Mouse (Mus musculus): ENCODE data around the gene Pgm3. TPM values are rescaled to one million over a fixed set of nuclear protein-coding genes. Genes with fewer than 3 reads are reported as not detected.
A peak's percentile ranks its signal among the peaks of the same experiment; 100 is the strongest.

The Pgm3 gene
- polyA plus RNA-seq, 1 experiment, result 0.86 TPM

DNA sequence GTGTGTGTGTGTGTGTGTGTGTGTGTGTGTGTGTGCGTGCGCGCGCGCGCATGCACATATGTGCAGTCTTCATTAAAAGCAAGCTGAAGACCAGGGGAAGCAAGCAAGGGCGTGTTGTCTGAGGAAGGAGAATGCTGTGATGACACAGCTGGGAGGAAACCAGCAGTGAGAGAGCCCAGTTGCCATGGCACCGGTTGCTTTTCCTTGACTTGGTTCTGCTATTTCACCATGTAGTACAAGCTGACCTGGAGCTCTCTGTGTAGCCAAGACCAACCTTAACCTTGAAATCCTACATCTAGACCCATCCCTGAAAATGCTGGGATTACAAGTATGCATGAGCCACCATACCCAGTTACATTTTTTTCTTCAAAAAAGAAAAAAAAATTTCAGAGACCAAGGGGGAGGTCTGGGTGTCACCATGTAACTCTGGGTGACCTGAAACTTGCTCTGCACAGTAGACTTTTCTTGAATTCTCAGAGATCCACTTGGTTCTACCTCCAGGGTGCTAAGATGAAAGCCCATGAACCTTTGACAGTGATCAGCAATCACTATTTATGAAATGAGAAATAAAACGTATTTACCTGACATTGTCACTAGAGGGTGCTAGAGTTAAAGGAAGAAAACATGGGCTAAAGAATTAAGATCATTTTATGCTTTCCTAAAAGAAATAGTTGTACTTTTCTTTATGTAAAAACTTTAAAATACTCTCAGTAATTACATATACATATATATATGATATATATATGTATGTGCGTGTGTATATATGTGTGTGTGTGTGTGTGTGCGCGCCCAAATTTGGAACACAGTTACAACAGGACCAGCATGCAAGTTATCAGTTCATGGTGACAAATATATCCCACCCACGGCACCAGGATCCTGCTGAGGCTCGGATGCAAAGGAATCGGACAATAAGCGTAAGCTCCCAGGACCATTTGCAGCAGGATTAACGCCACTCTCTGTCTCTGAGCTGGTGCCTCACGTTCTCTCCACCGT, 21.3 kb upstream of the Pgm3 start:
- Histone ChIP-seq H3K4me3 (replicated peaks) (peak overlapping the region; percentile 23), H3K36me3 (replicated peaks; ENCODE audit: low read length) (peaks cover 53% of the 10 kb centered on the region), H3K4me1 (peaks cover 23% of the 10 kb centered on the region), H3K27me3 (replicated peaks) (no peaks in the 10 kb centered on the region), H3K9me3 (peaks cover 23% of the 10 kb centered on the region)
- TF ChIP-seq FLI1 (IDR thresholded peaks at IDR 0.05; ENCODE audit: low read length) (no peak), GATA1 (IDR thresholded peaks at IDR 0.05; ENCODE audit: borderline replicate concordance, low read length) (no peak)

GRCm38 (mm10) chr9:86587019-86587795, 15.6 kb upstream of the Pgm3 start:
- H3K9me3 ChIP-seq, result peaks cover 13% of the 10 kb centered on the region
- peaks cover 29% of the 10 kb centered on the region for H3K4me1 ChIP-seq
- no peak overlapping the region for H3K4me3 ChIP-seq (replicated peaks)
- H3K36me3 ChIP-seq (replicated peaks; ENCODE audit: low read length), result peaks cover 35% of the 10 kb centered on the region
- TF ChIP-seq FLI1 (IDR thresholded peaks at IDR 0.05; ENCODE audit: low read length) (no peak), GATA1 (IDR thresholded peaks at IDR 0.05; ENCODE audit: borderline replicate concordance, low read length) (no peak)
- H3K27me3 ChIP-seq (replicated peaks), result no peaks in the 10 kb centered on the region

DNA sequence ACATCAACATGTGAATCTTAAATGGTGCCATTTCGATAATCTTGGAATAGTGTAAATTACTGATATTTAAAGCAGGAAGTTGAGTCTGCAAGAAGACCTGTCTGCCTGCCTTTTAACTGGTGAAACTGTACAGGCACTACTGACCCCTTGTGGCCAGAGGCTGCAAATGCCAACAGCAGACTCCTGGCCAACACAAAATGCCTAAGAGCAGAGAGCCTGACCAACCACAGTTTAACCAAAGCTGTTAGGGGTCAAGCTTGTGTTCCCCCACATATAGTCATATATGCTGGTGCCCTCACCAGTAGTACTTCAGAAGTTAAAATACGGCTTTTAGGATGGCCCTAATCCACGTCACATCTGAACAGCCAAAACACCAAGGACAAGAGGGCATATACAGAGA, 12.1 kb upstream of the Pgm3 start:
- Histone ChIP-seq H3K4me3 (replicated peaks) (no peak overlapping the region), H3K4me1 (peaks cover 40% of the 10 kb centered on the region), H3K27me3 (replicated peaks) (no peaks in the 10 kb centered on the region), H3K9me3 (0 out of 2 replicates have a peak, but pooled peaks cover 4% of the 10 kb centered on the region), H3K36me3 (replicated peaks; ENCODE audit: low read length) (peaks cover 25% of the 10 kb centered on the region)
- TF ChIP-seq GATA1 (IDR thresholded peaks at IDR 0.05; ENCODE audit: borderline replicate concordance, low read length), result no peak
- no peak for TF ChIP-seq FLI1 (IDR thresholded peaks at IDR 0.05; ENCODE audit: low read length)

- Histone ChIP-seq H3K4me1 (peaks cover 31% of the 10 kb centered on the region), H3K27me3 (replicated peaks) (no peaks in the 10 kb centered on the region), H3K4me3 (replicated peaks) (peak overlapping the region; percentile 86), H3K36me3 (replicated peaks; ENCODE audit: low read length) (peaks cover 15% of the 10 kb centered on the region), H3K9me3 (no peaks in the 10 kb centered on the region)
- TF ChIP-seq FLI1 (IDR thresholded peaks at IDR 0.05; ENCODE audit: low read length) (no peak), GATA1 (IDR thresholded peaks at IDR 0.05; ENCODE audit: borderline replicate concordance, low read length) (no peak)
Measured at GRCm38 (mm10) chr9:86579657-86580056, 8.0 kb upstream of the Pgm3 start.

GRCm38 (mm10) chr9:86575178-86575577, 3.5 kb upstream of the Pgm3 start:
- H3K9me3 ChIP-seq, result no peaks in the 10 kb centered on the region
- no peaks in the 10 kb centered on the region for H3K27me3 ChIP-seq (replicated peaks)
- no peak overlapping the region for H3K4me3 ChIP-seq (replicated peaks)
- H3K4me1 ChIP-seq, result peaks cover 50% of the 10 kb centered on the region
- H3K36me3 ChIP-seq (replicated peaks; ENCODE audit: low read length), result peaks cover 16% of the 10 kb centered on the region
- no peak for TF ChIP-seq GATA1 (IDR thresholded peaks at IDR 0.05; ENCODE audit: borderline replicate concordance, low read length)
- no peak for TF ChIP-seq FLI1 (IDR thresholded peaks at IDR 0.05; ENCODE audit: low read length)

DNA sequence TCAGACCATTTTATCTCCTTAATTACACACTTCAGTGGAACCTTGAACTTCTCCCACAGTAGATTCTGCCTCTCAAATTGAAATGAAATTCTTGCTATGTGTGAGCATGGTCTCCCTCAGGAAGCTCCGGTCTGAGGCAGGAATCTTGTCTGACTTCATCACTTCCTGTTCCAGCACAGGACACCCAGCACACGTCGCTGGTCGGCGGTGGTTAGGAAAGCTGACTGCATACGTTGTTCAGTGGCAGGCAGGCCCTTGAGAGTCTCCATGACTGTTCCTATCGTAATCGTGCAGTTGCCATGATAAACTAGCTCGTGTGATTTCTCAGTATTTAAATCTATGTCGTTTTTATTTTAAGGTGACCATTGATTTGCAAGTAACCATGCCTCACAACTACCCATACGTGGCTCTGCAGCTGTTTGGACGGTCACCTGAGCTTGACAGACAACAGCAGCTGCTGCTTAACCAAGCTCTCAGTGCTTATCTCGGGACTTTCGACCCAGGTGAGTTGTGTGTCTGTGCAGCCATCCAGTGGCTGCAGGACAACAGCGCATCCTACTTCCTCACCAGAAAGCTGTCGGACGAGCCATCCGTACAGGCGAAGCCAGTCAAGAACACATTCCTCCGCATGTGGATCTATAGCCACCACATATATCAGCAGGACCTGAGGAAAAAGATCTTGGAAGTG, 2.1 kb upstream of the Pgm3 start:
- H3K36me3 ChIP-seq (replicated peaks; ENCODE audit: low read length), result peaks cover 27% of the 10 kb centered on the region
- no peak for TF ChIP-seq GATA1 (IDR thresholded peaks at IDR 0.05; ENCODE audit: borderline replicate concordance, low read length)
- TF ChIP-seq FLI1 (IDR thresholded peaks at IDR 0.05; ENCODE audit: low read length), result no peak
- peak overlapping the region; percentile 78 for H3K4me3 ChIP-seq (replicated peaks)

GRCm38 (mm10) chr9:86572636-86573291, 1.1 kb upstream of the Pgm3 start:
- peaks cover 47% of the 10 kb centered on the region for H3K4me1 ChIP-seq
- H3K4me3 ChIP-seq (replicated peaks), result peak overlapping the region; percentile 98
- H3K9me3 ChIP-seq, result no peaks in the 10 kb centered on the region
- H3K27me3 ChIP-seq (replicated peaks), result no peaks in the 10 kb centered on the region
- TF ChIP-seq FLI1 (IDR thresholded peaks at IDR 0.05; ENCODE audit: low read length) (no peak), GATA1 (IDR thresholded peaks at IDR 0.05; ENCODE audit: borderline replicate concordance, low read length) (no peak)
- peaks cover 25% of the 10 kb centered on the region for H3K36me3 ChIP-seq (replicated peaks; ENCODE audit: low read length)

More for the DNA sequence above, 2.1 kb upstream of the Pgm3 start:
- H3K4me1 ChIP-seq, result peaks cover 47% of the 10 kb centered on the region
- no peaks in the 10 kb centered on the region for H3K27me3 ChIP-seq (replicated peaks)
- no peaks in the 10 kb centered on the region for H3K9me3 ChIP-seq

DNA sequence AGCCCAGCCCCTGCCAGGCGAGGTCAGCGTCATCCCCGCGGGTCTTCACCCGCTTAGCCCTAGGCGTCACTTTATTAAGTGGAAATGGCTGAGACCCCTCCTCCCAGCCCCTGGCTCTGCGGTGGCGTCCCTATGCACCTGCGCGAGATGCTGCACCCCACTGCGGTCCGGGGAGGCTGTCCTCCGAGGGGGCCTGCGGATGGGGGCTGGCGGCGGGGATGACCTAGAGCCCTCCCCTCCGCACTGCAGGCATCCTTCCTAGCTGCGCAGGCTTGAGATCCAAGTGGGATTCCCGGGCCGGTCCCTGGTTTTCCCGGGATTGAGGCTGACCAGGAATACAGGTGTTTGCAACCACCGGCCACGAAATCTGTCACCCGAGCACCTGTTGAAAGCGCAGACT, 554 bp upstream of the Pgm3 start:
- H3K4me3 ChIP-seq (replicated peaks), result peak overlapping the region; percentile 98
- peaks cover 47% of the 10 kb centered on the region for H3K4me1 ChIP-seq
- peaks cover 31% of the 10 kb centered on the region for H3K36me3 ChIP-seq (replicated peaks; ENCODE audit: low read length)
- H3K9me3 ChIP-seq, result no peaks in the 10 kb centered on the region
- H3K27me3 ChIP-seq (replicated peaks), result no peaks in the 10 kb centered on the region
- TF ChIP-seq FLI1 (IDR thresholded peaks at IDR 0.05; ENCODE audit: low read length) (no peak), GATA1 (IDR thresholded peaks at IDR 0.05; ENCODE audit: borderline replicate concordance, low read length) (no peak)

DNA sequence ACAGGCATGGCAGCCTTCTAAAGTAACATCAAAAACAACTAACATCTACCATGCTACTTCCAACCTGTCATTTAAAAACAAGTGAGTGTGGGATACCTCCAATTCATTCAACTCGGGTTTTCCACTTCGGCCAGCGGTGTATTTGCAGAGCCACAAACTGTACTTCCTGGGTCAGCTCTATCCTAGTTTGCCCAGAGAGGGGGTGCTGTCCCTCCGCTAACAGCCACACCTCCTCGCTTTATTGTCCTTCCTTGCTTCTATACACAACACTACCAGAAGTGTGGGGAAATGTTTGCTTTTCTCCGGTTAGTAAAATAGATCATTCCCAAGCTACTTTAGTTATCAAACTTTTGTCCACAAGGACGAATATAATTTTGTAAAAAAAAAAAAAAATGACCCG, 696 bp downstream of the Pgm3 start:
- Histone ChIP-seq H3K27me3 (replicated peaks) (no peaks in the 10 kb centered on the region), H3K4me1 (peaks cover 44% of the 10 kb centered on the region), H3K36me3 (replicated peaks; ENCODE audit: low read length) (peaks cover 42% of the 10 kb centered on the region), H3K9me3 (no peaks in the 10 kb centered on the region), H3K4me3 (replicated peaks) (peak overlapping the region; percentile 98)
- TF ChIP-seq GATA1 (IDR thresholded peaks at IDR 0.05; ENCODE audit: borderline replicate concordance, low read length) (no peak), FLI1 (IDR thresholded peaks at IDR 0.05; ENCODE audit: low read length) (no peak)
